Mouse (Mus musculus) hematopoietic stem cell, adult 5-6 weeks (primary cell): ENCODE results near the gene Sema5b. TPM values are rescaled to one million over a fixed set of nuclear protein-coding genes. Genes with fewer than 3 reads are reported as not detected.
"Not testable (repeated sequence)": the region's sequence is repeated elsewhere in the genome, so short reads cannot be mapped to it uniquely, and the experiment has no call there.

Experiments used
- ATAC-seq, 2 experiments: fragments of 125-278 bp in 1 of 2; replicated peaks in 1 of 2; 2 replicates each; pipeline ENCODE4 v1.8.0; 2016 to 2017; ENCODE audit warnings: inconsistent platforms in 2 of 2, mild to moderate bottlenecking in 2 of 2, moderate number of reproducible peaks in 2 of 2, low read depth in 1 of 2, moderate TSS enrichment in 1 of 2; ENCODE audit not compliant: low FRiP score in 2 of 2, poor library complexity in 2 of 2, severe bottlenecking in 2 of 2, insufficient read depth in 1 of 2, low TSS enrichment in 1 of 2
- total RNA-seq: library from RNA; stranded (forward); fragments of 172-1452, 232-1000 nt; gene quantifications from 2 replicates; pipeline ENCODE4 v1.2.3, GENCODE M21; 2017

Gene Sema5b
- total RNA-seq, 1 experiment from 2014 or later, result not detected

DNA sequence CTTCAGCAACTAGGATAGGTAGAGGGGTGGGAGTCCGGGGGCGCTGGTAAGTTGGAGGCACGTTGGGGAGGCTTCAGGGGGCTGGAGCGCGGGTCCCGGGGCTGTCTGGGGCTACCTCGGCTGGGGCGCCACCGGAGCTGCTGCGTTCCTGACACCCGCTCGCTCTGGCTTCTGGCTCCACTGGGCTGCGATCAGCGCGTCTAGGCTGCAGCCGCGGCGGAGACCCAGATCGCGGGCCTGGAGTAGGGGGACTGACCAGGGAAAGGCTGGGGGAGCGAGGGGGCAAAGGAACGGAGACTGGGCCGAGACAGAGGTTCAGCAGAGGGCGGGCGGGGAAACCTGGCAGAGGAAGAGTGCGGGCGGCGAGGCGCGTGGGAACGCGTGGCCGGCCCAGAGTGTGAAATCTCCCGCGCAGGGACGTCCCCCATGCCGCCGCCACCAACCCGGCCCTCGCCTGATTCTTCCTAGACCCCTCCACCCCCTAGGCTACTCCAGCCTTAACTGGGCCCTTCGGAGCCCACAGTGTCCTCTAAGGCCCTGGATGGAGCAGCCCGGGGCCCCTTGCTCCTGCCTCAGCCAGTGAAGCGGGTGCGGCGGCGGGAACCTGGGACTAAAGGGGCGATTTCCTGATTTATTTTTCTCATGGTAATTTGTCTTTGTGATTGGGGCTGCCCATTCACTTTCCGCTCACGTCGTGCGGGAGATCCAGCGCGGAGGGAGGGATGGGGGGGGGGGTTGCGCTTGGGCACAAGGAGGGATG, 896 bp downstream of the Sema5b start:
- ATAC-seq, result no peak

DNA sequence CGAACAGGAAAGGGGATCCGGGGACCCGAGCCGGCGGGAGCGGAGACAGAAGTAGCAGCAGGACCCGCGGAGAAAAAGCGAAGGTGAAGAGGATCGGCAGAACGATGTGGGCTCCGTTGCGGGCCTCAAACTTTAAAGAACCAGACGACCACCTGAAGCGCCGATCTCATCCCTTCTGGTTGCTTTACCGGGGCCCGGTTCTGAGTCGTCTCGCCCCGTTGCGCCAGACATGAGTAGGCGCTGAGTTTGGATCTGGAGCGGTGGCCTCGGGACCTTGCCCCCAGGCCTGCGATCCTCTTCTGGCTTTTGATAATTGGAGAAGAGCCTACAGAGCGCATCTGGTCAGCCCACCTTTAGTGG, 1.5 kb downstream of the Sema5b start:
- no peak for ATAC-seq

DNA sequence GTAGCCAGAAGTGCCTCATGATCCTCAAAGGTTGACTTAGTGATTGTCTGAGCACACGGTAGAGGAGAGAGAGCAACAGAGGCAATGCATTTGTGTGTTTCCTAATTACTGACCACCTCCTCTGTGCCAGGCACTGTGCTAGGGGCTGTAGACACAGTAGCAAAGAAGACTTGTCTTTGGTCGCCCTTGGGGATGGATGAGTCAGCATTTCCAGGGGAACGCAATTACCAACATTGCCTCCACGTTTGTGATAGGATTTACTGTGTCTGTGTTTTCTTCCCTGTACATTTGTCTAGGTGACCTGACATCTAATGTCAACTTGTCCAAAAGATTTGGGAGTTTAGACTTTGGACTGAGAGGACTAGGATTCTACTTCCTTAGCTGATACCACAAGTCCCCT, 4.8 kb downstream of the Sema5b start:
- ATAC-seq, result no peak

DNA sequence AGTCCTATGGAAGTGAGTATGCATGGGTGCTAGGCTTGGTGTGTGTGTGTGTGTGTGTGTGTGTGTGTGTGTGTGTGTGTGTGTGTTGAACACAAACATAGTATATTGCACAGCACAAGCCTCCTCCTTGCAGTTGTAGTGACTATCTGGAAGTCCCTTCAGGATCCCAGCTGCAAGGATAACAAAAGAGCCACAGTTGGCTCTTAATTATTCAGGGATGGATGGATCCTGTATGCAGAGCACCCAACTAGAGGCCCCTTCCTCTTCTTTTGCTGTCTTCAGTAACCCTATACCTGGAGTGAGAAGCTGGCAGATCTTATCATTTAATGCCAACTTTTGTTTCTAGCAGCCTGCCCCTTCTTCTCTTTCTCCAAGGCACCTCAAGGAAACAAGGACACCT, 7.0 kb downstream of the Sema5b start:
- ATAC-seq, result no peak

DNA sequence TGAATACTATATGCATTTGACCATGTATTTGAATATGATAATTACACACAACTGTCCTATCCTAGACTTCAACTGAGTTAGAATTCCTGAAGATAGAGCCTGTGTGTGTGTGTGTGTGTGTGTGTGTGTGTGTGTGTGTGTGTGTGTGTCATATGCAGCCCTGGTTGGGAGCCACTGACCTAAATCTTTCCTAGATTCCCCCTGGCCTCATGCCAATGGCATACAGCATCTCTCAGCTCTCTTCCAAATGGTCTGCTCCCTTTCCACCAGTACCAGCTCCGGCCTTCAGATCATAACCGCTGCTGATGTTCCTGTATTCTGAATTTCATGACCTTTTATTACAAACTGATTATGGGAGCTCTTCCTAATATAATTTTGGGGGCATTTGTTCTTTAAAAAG, 8.4 kb downstream of the Sema5b start:
- no peak for ATAC-seq

DNA sequence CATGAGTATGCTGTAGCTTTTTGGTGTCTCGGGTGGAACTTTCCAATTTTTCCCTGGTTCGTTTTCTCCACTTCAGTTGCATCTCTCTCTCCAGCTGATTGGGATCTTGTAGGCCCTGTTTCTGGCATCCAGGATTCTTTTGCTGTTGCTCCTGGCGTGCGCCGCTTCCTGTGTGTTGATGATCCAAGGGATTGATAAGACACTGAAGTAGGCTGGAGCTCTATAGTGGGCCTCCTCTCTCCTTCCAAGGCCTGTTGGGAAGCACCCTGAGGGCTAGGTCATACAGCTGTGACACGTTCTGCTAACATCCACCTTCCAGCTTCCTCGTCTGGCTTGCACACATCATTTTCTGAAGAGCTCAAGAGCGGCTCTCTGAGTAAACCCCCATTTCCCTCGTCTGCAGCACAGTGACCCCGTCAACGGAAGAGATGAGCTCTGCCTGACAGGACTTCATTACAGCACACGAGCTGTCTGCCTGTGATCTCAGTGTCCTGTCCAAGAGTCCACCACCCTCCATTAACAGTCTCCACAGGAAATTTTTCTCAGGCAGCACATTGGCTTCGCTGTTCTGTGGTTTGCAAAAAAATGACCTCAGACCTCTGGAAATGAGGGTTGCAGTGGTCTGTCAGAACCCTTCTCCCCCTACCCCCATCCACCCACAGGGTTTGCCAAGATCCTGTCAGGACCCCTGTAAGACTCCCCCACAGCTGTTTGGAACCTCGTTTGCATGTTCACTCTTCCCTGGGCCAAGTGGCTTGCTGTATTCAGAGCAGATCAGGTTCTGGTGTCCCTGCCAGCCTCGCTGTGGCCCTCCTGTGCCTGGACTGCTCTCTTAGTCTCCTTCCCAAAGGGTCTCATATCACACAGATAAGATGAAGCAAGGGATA, 14.9 kb downstream of the Sema5b start:
- no peak for ATAC-seq

DNA sequence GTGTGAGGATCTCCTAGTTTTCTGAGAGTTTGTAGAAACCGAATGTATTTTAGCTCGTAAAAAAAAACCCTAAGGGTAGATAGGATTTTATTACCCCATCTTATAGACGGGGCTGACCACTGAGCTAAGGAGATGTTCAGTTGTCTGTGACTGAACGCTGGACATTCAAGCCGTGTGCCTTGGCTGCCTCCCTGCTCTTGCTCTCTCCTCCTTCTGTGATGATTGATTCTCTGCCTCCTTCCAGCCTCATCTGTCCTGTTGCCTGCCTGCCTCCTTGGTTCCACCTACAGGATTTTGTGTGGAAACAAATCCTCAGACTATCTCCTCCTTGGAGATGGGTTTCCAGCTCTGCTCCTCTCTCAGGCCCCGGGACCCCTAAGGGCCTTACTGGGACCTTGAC, 16.1 kb downstream of the Sema5b start:
- no peak for ATAC-seq

DNA sequence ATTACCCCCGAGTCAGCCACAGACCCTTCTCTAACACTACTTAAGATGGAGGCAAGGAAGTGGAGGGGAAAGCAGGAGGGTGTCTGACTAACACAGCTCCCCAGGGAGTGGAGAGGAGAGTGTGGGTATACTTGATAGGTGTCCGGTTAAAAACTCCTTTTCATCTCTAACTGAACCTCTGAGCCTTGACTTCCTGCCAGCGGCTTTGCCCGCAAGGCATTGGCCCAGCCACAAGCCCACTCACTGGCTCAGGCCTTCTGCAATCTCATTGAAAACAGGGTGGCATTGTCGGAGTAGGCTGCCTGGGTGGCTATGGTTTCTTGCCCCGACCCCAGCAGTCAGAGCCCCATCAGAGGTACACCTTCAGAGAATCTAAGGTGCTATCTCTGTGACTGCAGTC, 20.6 kb downstream of the Sema5b start:
- no peak for ATAC-seq

DNA sequence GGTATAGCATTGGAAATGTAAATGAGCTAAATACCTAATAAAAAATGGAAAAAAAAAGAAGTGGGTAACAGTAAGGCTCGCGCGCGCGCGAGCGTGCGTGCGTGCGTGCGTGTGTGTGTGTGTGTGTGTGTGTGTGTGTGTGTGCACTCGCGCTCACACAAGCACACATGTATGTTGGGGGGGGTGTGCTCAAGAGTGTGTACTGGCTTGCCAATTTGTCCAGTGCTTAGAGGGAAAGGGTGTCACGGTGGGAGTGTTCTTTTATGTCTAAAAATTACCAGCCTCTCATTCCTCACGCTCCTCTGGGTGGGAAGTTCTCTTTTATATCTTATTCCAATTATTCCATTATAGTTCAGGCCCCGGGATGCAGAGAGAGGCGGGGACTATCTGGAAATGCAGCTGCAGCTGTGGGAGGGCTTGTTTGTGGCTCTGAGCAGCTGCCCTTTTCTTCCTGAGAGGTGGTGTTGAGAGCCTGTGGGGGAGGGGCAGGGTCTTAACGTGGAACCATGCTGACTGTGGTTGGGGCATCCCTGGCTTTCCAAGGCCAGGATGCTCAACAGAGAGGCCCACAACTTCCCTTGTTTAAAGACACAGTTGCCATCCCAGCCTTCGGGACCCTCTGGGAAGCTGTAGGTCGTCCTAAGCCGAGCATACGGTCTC, 23.4 kb downstream of the Sema5b start:
- no peak for ATAC-seq

DNA sequence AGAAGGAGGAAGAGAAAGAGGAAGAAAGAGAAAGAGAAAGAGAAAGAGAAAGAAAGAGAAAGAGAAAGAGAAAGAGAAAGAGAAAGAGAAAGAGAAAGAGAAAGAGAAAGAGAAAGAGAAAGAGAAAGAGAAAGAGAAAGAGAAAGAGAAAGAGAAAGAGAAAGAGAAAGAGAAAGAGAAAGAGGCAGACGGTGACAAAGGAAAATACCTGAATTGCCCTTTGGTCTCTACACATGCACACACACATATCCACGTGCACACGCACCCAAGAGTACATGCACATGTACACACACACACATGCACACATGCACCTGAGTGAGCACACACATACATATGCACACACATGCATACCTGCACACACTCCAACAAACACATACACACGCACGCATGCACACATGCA, 24.7 kb downstream of the Sema5b start:
- not testable (repeated sequence) for ATAC-seq

DNA sequence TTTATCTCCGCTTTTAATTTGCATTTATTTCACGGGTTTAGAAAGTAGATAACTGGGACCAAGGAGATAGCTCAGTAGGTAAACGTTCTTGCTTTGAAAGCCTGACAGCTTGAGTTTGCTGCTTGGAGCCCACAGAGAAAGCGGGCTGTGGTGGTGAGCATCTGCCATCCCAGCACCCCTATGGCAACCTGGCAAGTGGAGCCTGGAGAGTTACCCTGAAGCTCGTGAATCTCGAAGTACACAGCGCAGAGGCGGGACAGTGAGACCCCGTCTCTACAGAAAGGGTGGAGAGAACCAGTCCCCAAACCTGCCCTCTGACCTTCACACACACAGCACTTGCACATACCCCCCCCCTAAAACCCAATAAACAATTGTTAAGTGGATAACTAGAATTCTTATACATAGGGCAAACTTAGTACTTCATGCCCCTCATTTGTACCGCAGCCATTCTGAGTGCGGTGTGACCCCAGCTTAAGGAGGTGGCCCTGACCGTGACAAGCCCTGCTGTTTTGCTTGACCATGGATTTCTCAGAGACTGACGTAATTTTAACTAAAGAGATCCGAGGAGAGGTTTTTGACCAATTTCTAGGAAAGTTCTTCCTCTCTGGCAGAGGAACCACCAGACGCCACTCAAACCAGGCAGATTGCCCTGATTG, 27.4 kb downstream of the Sema5b start:
- no peak for ATAC-seq

DNA sequence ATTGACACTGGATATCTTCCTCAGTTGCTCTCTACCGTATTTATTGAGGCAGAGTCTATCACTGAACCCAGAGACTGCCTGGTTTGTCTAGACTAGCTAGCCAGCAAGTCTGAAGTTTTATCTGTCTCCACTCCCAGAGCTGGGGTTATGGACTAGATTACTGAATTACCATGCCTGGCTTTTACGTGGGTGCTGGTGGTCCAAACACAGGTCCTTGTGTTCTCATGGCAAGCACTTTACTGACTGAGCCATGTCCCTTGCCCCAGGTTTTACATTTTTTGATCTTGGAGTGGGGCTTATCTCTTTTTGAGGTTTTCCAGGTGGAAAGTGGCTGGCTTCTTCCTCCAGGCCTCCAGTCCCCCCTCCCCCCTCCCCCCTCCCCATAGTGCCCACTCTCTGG, 28.4 kb downstream of the Sema5b start:
- ATAC-seq, result no peak

DNA sequence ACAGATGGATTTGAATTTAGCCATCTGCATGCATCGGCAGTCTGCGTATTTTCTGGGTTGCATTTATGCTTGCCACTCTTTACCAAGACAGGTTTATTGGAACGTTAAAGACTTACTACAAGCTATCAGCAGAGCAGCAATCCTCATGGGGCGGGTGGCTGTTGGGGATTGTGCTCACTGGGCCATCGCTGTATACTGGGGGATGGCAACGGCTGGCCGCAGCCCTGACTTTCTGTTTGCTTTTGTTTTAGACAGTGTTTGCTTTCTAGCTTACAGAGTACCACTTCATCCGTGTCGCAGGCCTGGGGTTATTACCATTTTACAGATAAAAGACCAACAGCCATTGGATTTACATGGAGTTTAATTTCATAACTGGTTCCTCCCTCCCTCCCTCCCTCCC, 28.8 kb downstream of the Sema5b start:
- ATAC-seq, result no peak

DNA sequence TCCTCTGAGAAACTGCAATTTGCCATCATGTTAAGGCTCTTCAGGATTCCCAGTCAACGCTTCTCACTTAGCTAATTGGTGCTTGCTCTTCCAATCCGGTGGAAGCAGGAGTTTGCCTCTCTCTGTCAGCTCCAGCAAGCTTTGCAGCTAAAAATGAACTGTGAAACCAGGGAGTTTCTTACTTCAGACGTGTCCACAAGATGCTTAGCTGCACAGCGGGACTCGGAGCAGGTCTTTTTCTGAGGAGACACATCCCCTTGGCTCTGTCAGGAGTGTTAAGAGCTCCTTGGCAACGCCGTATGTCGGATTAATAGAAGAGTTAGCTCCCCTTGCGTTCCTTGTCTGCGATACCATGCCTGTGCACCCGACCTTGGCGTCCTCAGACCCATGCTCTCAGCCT, 29.7 kb downstream of the Sema5b start:
- ATAC-seq, result no peak

DNA sequence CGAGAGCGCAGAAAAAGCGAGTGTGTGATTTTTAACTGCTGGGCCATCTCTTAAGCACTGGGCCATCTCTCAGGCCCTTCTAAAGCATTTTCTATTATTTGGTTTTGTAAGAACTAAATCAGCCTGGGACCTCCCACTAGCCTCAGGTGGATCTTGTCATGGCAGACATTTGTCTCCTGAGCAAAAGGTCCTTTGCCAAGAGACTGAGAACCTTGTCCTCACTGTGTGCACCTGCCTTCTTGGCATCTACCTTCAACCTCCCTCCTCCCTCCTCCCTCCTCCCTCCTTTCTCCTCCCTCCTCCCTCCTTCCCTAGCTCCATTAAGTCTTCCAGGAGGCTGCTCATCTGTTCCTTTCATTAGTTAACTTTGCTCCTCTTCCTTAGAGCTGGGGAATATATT, 32.6 kb downstream of the Sema5b start:
- ATAC-seq, result no peak

DNA sequence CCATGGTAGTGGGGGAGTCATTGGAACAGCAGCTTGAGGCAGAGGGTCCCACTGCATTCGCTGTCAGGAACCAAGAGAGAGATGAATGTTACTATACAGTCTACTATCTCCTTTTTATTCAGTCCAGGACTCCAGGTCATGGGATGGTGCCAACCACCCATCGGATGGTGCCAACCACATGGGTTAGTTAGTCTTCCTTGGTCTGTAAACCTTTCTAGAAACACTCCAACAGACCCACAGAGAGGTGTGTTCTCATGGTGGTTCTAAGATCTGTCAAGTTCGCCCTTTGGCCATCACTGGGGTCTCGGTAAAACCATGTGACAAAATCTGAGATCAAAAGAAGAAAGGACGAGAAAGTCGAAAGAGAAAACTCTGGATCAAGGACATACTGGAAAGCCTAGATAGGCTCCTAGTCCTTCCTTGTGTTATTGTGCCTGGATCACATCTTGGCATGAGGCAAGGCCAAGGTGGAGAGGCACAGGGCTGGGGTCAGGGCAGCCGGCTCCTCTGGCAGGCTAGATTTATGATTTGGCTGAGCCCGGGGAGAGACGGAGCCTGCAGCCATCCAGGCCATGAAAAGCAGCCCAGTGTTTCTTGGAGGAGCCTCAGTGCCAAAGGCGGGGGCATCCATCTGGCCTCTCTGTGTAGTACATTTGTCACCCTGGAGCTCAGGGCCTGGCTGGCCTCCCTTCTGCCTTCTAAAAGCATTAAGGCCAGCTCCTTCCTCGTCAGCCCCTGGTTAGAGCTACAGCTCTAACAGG, 36.4 kb downstream of the Sema5b start:
- no peak for ATAC-seq

DNA sequence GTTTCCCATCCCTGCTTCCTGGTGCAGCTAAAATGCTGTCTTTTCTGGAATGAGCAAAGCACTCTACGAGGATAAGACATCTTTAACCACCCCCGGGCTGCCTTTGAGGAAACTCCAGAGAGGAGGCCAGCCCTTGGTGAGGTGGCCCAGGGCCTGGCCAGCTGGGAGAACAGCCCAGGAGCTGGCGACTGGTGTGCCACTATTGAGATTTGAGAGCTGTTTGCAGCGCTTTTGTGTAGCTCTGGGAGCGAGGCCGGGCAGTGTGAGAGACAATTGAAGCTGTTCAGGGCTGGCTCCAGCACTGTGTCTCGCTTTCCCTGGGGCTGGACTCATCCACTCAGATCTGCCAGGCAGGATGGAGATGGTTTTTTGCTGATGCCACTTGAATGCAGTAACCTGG, 40.4 kb downstream of the Sema5b start:
- ATAC-seq, result no peak
